Mouse (Mus musculus): ENCODE measurements around the gene Nt5c3b. TPM values are rescaled to one million over a fixed set of nuclear protein-coding genes. Genes with fewer than 3 reads are reported as not detected.
A peak's percentile ranks its signal among the peaks of the same experiment; 100 is the strongest.

Gene Nt5c3b
- polyA plus RNA-seq, 1 experiment from 2014 or later, result 94.2 TPM

DNA sequence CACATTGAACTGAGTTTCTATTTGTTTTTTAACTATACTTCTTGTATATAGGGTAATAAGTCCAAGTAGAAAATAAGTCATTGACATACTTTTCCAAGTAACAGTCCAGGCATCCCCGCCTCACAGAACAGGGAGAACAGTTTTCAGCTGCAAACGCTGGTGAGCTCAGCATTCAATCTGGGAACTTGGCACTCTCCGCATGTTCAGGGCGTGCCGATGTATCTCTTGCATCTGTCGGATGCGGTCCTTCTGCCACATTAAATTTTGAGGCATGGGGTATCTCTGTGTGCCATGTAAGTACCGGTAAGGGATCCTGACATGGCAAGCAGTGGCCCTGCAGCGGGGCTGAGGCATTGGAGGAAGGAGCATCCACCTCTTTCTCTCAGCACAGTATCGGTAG is 21.1 kb upstream of the Nt5c3b start:
- WGBS, result 88% methylated on average over 10 of the region's 10 CpGs
- no peak overlapping the region for H3K4me2 ChIP-seq (replicated peaks)
- no peaks in the 10 kb centered on the region for H3K4me1 ChIP-seq (replicated peaks)
- no peak overlapping the region for H3K9ac ChIP-seq
- H3K36me3 ChIP-seq, result 0 out of 2 replicates have a peak, but pooled peaks cover 4% of the 10 kb centered on the region
- H3K27me3 ChIP-seq (replicated peaks), result no peaks in the 10 kb centered on the region
- no peak for ATAC-seq
- no peak overlapping the region for H3K4me3 ChIP-seq (replicated peaks)
- no peak overlapping the region for H3K27ac ChIP-seq
- H3K9me3 ChIP-seq, result no peaks in the 10 kb centered on the region

DNA sequence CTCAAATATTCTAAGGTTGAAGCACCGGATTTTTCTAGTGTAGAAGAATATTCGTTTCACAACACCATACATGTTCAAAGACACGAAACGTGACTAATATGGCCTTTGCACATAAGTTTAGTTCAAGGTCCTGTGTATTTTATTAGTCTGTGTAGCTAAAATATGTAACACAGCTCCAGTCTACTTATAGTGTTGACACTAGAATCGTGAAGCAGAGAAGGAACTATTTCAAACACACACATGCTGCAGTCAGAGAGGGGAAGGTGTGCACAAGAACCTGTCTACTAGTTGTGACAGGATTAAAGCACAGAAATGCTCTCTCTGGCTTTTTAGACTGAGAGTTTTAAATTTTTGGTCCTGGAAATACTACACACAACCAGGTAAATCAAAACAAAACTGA is 16.1 kb upstream of the Nt5c3b start:
- Histone ChIP-seq H3K4me1 (replicated peaks) (no peaks in the 10 kb centered on the region), H3K9ac (no peak overlapping the region), H3K36me3 (peaks cover 4% of the 10 kb centered on the region; the same call in 1 of the 2 replicates), H3K4me2 (replicated peaks) (no peak overlapping the region), H3K9me3 (no peaks in the 10 kb centered on the region), H3K27me3 (replicated peaks) (no peaks in the 10 kb centered on the region), H3K4me3 (replicated peaks) (no peak overlapping the region), H3K27ac (no peak overlapping the region)
- WGBS, result 82% methylated on average over 5 of the region's 5 CpGs
- no peak for ATAC-seq

DNA sequence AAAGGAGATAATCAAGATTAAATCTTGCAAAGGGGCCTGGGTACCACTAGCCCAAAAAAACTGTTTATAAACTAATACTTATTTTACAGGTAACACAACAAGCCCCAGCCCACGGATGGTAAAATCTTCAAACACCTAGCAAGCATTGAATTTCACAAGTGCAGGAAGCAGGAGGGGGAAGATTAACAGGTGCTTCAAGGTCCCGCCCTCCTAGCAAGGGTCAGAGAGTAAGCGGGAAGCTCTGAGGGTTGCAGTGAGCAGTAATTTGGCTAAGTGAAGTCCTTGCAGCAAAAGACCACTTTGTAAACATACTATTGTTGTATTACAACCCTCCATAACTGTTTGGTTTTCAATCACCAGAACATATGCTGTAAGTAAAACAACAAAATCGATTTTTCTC is 15.6 kb upstream of the Nt5c3b start:
- Histone ChIP-seq H3K4me1 (replicated peaks) (no peaks in the 10 kb centered on the region), H3K36me3 (peaks cover 4% of the 10 kb centered on the region; the same call in 1 of the 2 replicates), H3K4me2 (replicated peaks) (no peak overlapping the region), H3K4me3 (replicated peaks) (no peak overlapping the region), H3K9ac (no peak overlapping the region), H3K27me3 (replicated peaks) (no peaks in the 10 kb centered on the region), H3K9me3 (no peaks in the 10 kb centered on the region), H3K27ac (no peak overlapping the region)
- no peak for ATAC-seq
- 67% methylated on average over 4 of the region's 4 CpGs for WGBS

DNA sequence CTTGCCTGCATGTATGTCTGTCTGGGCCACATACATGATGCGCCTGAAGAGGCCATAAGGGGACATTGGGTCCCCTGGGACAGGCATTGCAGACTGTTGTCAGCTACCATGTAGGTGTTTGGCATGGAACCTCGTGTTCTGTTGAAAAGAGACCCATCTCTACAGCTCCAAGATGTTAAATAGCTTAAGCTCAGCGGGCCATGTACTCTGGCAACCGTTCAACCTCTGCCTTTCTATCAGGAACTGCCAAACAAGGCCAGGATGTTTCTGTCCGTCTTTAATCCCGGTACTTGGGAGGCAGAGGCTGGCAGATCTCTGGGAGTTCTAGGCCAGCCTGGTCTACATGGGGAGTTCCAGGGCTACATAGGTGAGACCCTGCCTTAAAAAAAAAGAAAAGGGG is 1.0 kb upstream of the Nt5c3b start:
- WGBS, result 82% methylated on average over 6 of the region's 6 CpGs
- no peaks in the 10 kb centered on the region for H3K9me3 ChIP-seq

DNA sequence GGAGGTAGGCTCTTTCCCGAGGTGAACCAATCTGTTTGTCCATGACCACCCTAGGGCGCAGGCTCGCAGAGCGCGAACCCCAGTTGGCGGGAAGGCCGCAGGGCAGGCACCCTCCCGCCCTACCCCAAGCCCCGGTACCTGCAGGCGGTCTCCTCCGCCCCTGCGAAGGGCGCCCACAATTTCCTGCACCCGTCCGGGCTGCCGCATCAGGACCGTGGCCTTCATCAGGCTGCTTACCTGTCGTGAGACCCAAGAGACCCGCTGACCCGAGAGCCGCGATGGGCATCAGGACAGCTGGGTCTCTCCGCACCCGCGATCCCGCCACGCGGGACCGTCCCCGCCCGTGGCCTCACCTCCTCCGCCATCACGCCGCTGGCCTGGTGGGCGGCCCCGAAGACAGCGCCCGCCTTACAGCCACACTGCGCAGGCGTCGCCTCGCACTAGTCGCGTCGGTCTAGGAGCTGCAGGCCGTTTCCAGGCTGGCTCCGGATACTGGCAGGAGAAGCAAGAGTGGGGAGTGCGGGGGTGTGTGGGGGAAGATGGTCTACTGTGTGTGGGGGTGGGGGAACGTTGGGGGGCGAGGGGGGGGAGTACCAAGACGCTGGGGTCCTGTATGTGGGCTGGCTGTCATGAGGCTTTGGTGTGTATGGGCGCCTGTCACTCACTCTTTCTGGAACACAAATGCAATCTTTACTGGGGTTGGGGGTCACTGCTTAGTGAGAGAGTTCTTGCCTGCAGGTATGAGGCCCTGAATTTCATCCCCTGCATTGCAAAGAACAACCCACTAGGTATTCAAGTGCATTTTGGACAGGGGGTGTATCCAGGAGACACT is 701 bp downstream of the Nt5c3b start:
- peak; percentile 97 for ATAC-seq
- H3K9me3 ChIP-seq, result no peaks in the 10 kb centered on the region
- H3K4me1 ChIP-seq (replicated peaks), result peaks cover 7% of the 10 kb centered on the region; the same call in 1 of the 2 replicates
- 2% methylated on average over 52 of the region's 52 CpGs for WGBS
- peak overlapping the region; percentile 95 for H3K9ac ChIP-seq
- peak overlapping the region; percentile 82 for H3K4me2 ChIP-seq (replicated peaks)
- H3K27me3 ChIP-seq (replicated peaks), result no peaks in the 10 kb centered on the region
- peak overlapping the region; percentile 48; the same call in 1 of the 2 replicates for H3K27ac ChIP-seq
- peak overlapping the region; percentile 83 for H3K4me3 ChIP-seq (replicated peaks)
- H3K36me3 ChIP-seq, result peaks cover 3% of the 10 kb centered on the region; the same call in 1 of the 2 replicates

More for the DNA sequence above, 1.0 kb upstream of the Nt5c3b start:
- H3K9ac ChIP-seq, result no peak overlapping the region
- no peaks in the 10 kb centered on the region for H3K27me3 ChIP-seq (replicated peaks)
- peaks cover 7% of the 10 kb centered on the region; the same call in 1 of the 2 replicates for H3K4me1 ChIP-seq (replicated peaks)
- H3K4me2 ChIP-seq (replicated peaks), result no peak overlapping the region
- H3K4me3 ChIP-seq (replicated peaks), result no peak overlapping the region
- H3K36me3 ChIP-seq, result no peaks in the 10 kb centered on the region
- no peak overlapping the region for H3K27ac ChIP-seq
- ATAC-seq, result no peak

DNA sequence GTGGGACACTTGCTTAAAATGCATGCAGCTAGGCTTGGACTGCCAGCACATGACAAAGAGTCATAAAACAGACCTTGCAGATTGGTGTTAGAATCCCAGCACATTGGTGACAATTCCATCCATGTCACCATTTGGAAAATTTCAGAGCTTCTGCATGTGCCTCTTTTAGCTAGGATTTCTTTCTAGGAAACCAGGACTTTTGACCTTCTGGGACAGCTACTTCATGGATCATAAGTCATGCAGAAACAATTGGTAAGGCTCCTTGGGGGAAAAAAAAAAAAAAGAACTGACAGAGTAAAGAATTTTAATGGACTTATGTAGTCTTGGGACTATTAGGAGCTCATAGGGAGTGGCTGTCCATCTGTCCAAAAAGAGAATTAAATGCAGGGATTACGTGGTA is 3.7 kb downstream of the Nt5c3b start:
- WGBS, result 85% methylated on average over 1 of the region's 1 CpGs
- Histone ChIP-seq H3K4me1 (replicated peaks) (peaks cover 7% of the 10 kb centered on the region; the same call in 1 of the 2 replicates), H3K4me2 (replicated peaks) (no peak overlapping the region), H3K4me3 (replicated peaks) (no peak overlapping the region), H3K27ac (no peak overlapping the region), H3K9ac (no peak overlapping the region), H3K36me3 (peaks cover 9% of the 10 kb centered on the region; the same call in 1 of the 2 replicates), H3K27me3 (replicated peaks) (no peaks in the 10 kb centered on the region), H3K9me3 (no peaks in the 10 kb centered on the region)
- ATAC-seq, result no peak

DNA sequence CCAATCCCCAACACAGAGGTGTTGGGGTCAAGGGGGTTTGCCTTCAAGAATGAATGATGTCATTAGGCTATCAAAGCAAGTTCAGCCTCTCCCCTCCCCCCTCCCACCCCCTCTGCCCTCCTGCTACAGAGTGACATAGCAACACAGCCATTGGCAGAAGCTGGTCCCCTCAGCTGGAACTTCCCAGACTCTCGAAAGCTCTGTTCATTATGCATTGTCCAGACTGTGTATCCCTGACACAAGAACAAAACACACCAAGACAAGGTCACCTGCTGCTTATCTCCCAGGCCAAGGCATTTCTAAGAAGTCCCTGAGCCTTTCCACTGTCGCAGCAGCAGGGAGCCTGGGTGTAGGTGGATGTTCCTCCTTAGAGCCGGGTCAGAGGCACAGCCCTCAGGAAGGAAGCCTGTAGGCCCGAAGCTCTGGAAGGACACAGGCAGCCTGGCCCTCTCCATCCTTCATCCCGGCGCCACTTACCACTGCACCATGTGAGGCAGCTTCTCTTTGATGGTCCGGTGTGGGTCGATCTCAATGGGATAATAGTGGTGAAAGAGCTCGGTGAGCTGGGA is 5.8 kb downstream of the Nt5c3b start:
- 81% methylated on average over 9 of the region's 9 CpGs for WGBS
- ATAC-seq, result no peak
- no peak overlapping the region for H3K4me2 ChIP-seq (replicated peaks)
- peaks cover 4% of the 10 kb centered on the region; the same call in 1 of the 2 replicates for H3K4me1 ChIP-seq (replicated peaks)
- H3K27me3 ChIP-seq (replicated peaks), result no peaks in the 10 kb centered on the region
- no peaks in the 10 kb centered on the region for H3K9me3 ChIP-seq
- no peak overlapping the region for H3K9ac ChIP-seq
- H3K4me3 ChIP-seq (replicated peaks), result no peak overlapping the region
- H3K36me3 ChIP-seq, result peaks cover 9% of the 10 kb centered on the region; the same call in 1 of the 2 replicates
- H3K27ac ChIP-seq, result no peak overlapping the region

DNA sequence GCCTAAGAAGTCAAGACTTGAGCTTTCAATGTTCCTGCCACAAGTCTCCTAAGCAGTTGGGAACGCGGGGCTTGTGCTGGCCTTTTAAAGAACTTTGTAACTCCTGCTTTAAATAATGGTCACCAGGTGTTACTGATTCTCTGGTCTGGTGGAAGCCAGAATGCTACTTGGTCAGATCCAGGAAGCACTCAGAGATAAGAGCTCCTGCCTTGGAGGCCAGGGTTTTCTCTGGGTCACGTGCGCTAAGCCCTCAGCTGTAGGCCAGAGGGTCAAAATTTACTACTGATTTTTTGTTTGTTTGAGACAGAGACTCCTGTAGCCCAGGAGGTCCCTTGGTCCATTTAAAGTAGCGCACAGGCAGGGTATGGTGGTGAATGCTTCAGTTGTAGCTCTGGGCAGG is 9.6 kb downstream of the Nt5c3b start:
- ATAC-seq, result no peak
- H3K9me3 ChIP-seq, result no peaks in the 10 kb centered on the region

DNA sequence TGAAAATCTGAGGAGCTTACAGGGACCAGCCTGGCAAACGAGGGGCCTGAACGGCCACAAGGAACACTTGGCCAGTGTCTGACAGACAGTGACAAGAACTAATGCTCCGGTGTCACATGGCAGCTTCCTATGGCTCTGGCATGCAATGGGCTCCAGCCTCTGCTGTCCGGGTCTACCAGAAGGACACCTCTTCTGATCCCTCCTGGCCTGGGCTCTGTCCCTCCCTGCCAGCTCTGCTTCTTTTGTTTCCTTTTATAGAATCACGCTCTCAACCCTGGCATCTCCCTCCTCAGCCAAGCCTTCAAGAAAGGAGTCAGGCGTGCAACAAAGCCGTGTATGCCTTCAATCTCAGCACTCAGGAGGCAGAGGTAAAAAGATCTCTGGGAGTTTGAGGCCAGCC is 11.6 kb downstream of the Nt5c3b start:
- Histone ChIP-seq H3K4me3 (replicated peaks) (no peak overlapping the region), H3K4me1 (replicated peaks) (peaks cover 8% of the 10 kb centered on the region; the same call in 1 of the 2 replicates), H3K9ac (no peak overlapping the region), H3K27ac (no peak overlapping the region), H3K36me3 (peaks cover 10% of the 10 kb centered on the region; the same call in 1 of the 2 replicates), H3K4me2 (replicated peaks) (no peak overlapping the region), H3K9me3 (no peaks in the 10 kb centered on the region), H3K27me3 (replicated peaks) (no peaks in the 10 kb centered on the region)
- 88% methylated on average over 7 of the region's 7 CpGs for WGBS
- ATAC-seq, result no peak

More for the DNA sequence above, 9.6 kb downstream of the Nt5c3b start:
- Histone ChIP-seq H3K36me3 (peaks cover 16% of the 10 kb centered on the region; the same call in 1 of the 2 replicates), H3K4me1 (replicated peaks) (0 out of 2 replicates have a peak, but pooled peaks cover 3% of the 10 kb centered on the region), H3K4me3 (replicated peaks) (no peak overlapping the region), H3K27ac (no peak overlapping the region), H3K4me2 (replicated peaks) (no peak overlapping the region), H3K9ac (no peak overlapping the region), H3K27me3 (replicated peaks) (no peaks in the 10 kb centered on the region)
- 89% methylated on average over 5 of the region's 5 CpGs for WGBS

DNA sequence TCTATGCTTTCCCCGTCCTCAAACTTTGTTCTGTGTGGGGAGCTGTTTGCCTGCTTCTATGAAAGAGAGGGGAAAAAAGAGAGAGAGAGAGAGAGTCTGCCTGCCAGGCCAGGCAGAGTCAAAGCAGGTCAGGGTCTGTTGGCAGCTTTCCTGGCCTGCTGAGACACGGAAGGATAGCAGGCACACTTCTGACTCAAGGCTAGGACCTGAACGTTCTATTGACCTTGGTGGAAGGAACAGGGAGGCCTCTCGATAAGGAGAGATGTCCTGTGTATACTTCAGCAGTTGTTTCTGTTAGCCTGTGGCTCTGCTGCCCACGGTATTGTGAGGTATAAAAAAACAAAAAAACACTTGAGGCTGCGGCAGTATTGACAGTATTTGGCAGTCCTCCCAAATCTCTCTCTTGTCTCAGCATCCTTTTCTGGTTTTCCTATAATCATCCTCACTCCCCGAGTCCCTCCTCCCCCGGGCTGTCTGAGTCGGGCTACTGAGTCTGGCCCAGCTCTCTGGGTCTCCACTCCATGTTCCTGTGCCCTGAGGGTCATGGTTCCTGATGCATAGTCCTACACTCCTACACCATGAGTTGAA is 12.9 kb downstream of the Nt5c3b start:
- Histone ChIP-seq H3K4me3 (replicated peaks) (no peak overlapping the region), H3K9ac (no peak overlapping the region), H3K4me2 (replicated peaks) (no peak overlapping the region), H3K36me3 (peaks cover 8% of the 10 kb centered on the region; the same call in 1 of the 2 replicates), H3K27ac (peak overlapping the region; percentile 18; the same call in 1 of the 2 replicates), H3K4me1 (replicated peaks) (peaks cover 8% of the 10 kb centered on the region; the same call in 1 of the 2 replicates), H3K9me3 (no peaks in the 10 kb centered on the region), H3K27me3 (replicated peaks) (no peaks in the 10 kb centered on the region)
- WGBS, result 54% methylated on average over 9 of the region's 9 CpGs
- ATAC-seq, result no peak

DNA sequence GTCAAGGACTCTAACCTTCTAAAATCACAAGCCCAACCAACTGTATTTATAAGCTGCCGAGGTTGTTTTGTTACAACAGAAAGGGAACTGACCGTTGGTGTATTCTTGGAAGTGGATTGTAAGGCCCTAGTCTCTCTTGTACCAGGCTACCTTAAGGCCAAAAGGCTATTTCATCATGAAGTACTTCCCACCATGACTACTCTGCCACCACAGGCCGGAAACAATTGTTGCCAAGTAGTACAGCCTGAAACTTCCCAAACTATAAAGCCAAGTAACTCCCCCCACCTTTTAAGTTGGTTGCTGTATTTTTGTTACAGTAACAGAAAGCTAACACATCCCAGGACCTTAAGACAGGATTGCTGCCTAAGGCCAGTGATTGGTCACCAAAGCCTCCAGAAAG is 14.8 kb downstream of the Nt5c3b start:
- Histone ChIP-seq H3K36me3 (peaks cover 10% of the 10 kb centered on the region), H3K9me3 (no peaks in the 10 kb centered on the region), H3K4me1 (replicated peaks) (peaks cover 8% of the 10 kb centered on the region; the same call in 1 of the 2 replicates), H3K27me3 (replicated peaks) (no peaks in the 10 kb centered on the region), H3K9ac (no peak overlapping the region), H3K27ac (no peak overlapping the region), H3K4me3 (replicated peaks) (no peak overlapping the region), H3K4me2 (replicated peaks) (no peak overlapping the region)
- no peak for ATAC-seq
- WGBS, result 81% methylated on average over 3 of the region's 3 CpGs

DNA sequence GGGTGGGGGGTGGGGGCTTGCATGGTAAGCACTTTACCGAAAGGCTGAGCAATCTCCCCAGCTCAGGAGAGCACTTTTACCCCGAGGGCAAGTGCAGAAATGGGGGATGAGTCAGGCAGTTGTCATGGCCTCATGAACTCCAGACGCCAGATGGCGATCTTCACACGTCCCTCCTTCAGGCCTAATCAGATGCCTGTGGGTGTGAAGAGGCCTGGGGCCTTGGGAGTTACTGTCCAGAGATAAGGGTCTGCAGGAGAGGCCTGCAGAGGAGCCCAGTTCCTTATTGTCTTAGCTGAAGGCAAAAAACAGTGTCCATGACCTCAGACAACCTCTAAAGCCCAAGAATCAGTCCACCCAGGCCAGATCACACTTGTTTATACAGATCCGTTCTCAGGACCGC is 15.8 kb downstream of the Nt5c3b start:
- peaks cover 8% of the 10 kb centered on the region; the same call in 1 of the 2 replicates for H3K4me1 ChIP-seq (replicated peaks)
- no peaks in the 10 kb centered on the region for H3K9me3 ChIP-seq
- no peak overlapping the region for H3K4me2 ChIP-seq (replicated peaks)
- H3K4me3 ChIP-seq (replicated peaks), result no peak overlapping the region
- no peak overlapping the region for H3K9ac ChIP-seq
- no peaks in the 10 kb centered on the region for H3K27me3 ChIP-seq (replicated peaks)
- H3K36me3 ChIP-seq, result peaks cover 15% of the 10 kb centered on the region
- ATAC-seq, result peak; percentile 78
- 19% methylated on average over 7 of the region's 7 CpGs for WGBS
- H3K27ac ChIP-seq, result no peak overlapping the region

Measured in intestine, embryonic 15.5 days (tissue).